ENCODE assay signal across 11 mouse cellular contexts in genomic region chr5:121871515-121872030, GRCm38 (mm10). TPM values are rescaled to one million over a fixed set of nuclear protein-coding genes. Genes with fewer than 3 reads are reported as not detected.
A peak's percentile ranks its signal among the peaks of the same experiment; 100 is the strongest.
DNase-seq lines count a peak whose midpoint lies in the region; ATAC-seq and TF ChIP-seq lines count a peak whose summit lies in the region.
"Had no signal": no experiment of that assay in that cellular context is flagged by ENCODE, and none has a peak within 500 bp of the region (broad histone marks: within the 10 kb centered on the region; RNA-seq: fewer than 3 reads in every experiment).

No protein-coding gene starts in this region.

- TF ChIP-seq POLR2A in kidney, adult 2 months (IDR thresholded peaks at IDR 0.05; ENCODE audit: low read depth, low read length) = no peak

- no peak overlapping the region for H3K4me2 ChIP-seq in kidney, embryonic 15.5 days
- no peak overlapping the region for H3K4me2 ChIP-seq in lung, postnatal 0 days (replicated peaks; ENCODE audit: low read depth, low read length)
- H3K4me2 ChIP-seq in stomach, postnatal 0 days (replicated peaks; ENCODE audit: low read depth) = no peak overlapping the region
- H3K4me2 ChIP-seq in hindbrain, embryonic 11.5 days (replicated peaks; ENCODE audit: low read depth, low read length) = no peak overlapping the region
- H3K4me2 ChIP-seq: midbrain, embryonic 13.5 days; neural tube, embryonic 12.5 days had no signal

- no peak overlapping the region for H3K4me3 ChIP-seq in kidney, adult 2 months (ENCODE audit: insufficient read depth, low read depth, low read length)
- no peak overlapping the region for H3K4me3 ChIP-seq in kidney, embryonic 15.5 days (replicated peaks)
- H3K4me3 ChIP-seq in lung, postnatal 0 days (ENCODE audit: low read depth, low read length) = no peak overlapping the region
- H3K4me3 ChIP-seq in stomach, postnatal 0 days (ENCODE audit: low read depth, low read length) = no peak overlapping the region
- H3K4me3 ChIP-seq in hindbrain, embryonic 11.5 days (ENCODE audit: low read depth, low read length) = no peak overlapping the region
- H3K4me3 ChIP-seq: midbrain, embryonic 13.5 days; neural tube, embryonic 12.5 days had no signal

- intact Hi-C loops in gastrocnemius, postnatal 14 days (cut with DNase I; ENCODE audit: low total_unique reads) = loop anchor here (5.0 to 10.0 kb wide), 2 partner anchors 183 to 216 kb away; partner anchors contain the start of gene Cux2

- no peaks in the 10 kb centered on the region for H3K36me3 ChIP-seq in kidney, adult 2 months (ENCODE audit: control insufficient read depth, insufficient read depth, low read length)
- H3K36me3 ChIP-seq in kidney, embryonic 15.5 days = peaks cover 17% of the 10 kb centered on the region
- no peaks in the 10 kb centered on the region for H3K36me3 ChIP-seq in lung, postnatal 0 days (ENCODE audit: insufficient read depth, low read length)
- no peaks in the 10 kb centered on the region for H3K36me3 ChIP-seq in stomach, postnatal 0 days (ENCODE audit: control insufficient read depth, insufficient read depth, low read length)
- no peaks in the 10 kb centered on the region for H3K36me3 ChIP-seq in hindbrain, embryonic 11.5 days (ENCODE audit: control insufficient read depth, insufficient read depth, low read length)

- TF ChIP-seq CTCF in kidney, adult 2 months (conservative IDR thresholded peaks at IDR 0.05; ENCODE audit: insufficient read depth, insufficient read length, low read depth, low read length) = no peak
- no peak for TF ChIP-seq CTCF in lung, postnatal 0 days (IDR thresholded peaks at IDR 0.05)
- TF ChIP-seq CTCF in stomach, postnatal 0 days (IDR thresholded peaks at IDR 0.05; ENCODE audit: low read depth) = no peak

- H3K27ac ChIP-seq in kidney, adult 2 months (ENCODE audit: insufficient read depth, low read depth, low read length) = no peak overlapping the region
- H3K27ac ChIP-seq in kidney, embryonic 15.5 days = no peak overlapping the region
- no peak overlapping the region; the same call in 1 of the 2 replicates for H3K27ac ChIP-seq in lung, postnatal 0 days (ENCODE audit: low read length)
- no peak overlapping the region for H3K27ac ChIP-seq in stomach, postnatal 0 days (replicated peaks)
- no peak overlapping the region for H3K27ac ChIP-seq in hindbrain, embryonic 11.5 days (ENCODE audit: low read depth, low read length)
- H3K27ac ChIP-seq: liver, embryonic 14.5 days; midbrain, embryonic 13.5 days; neural tube, embryonic 12.5 days had no signal

- no peaks in the 10 kb centered on the region for H3K27me3 ChIP-seq in kidney, adult 2 months (replicated peaks; ENCODE audit: control insufficient read depth, insufficient read depth, low read length)
- H3K27me3 ChIP-seq in kidney, embryonic 15.5 days = no peaks in the 10 kb centered on the region
- no peaks in the 10 kb centered on the region for H3K27me3 ChIP-seq in lung, postnatal 0 days (replicated peaks; ENCODE audit: insufficient read depth, low read length)
- no peaks in the 10 kb centered on the region for H3K27me3 ChIP-seq in stomach, postnatal 0 days (ENCODE audit: control insufficient read depth, insufficient read depth, low read length)
- H3K27me3 ChIP-seq in hindbrain, embryonic 11.5 days (ENCODE audit: control insufficient read depth, insufficient read depth, low read length) = no peaks in the 10 kb centered on the region
- H3K27me3 ChIP-seq: midbrain, embryonic 13.5 days; neural tube, embryonic 12.5 days had no signal

- TF ChIP-seq EP300 in lung, postnatal 0 days (IDR thresholded peaks at IDR 0.05) = no peak
- TF ChIP-seq EP300 in stomach, postnatal 0 days (optimal IDR thresholded peaks at IDR 0.05) = no peak

- ATAC-seq in kidney, embryonic 15.5 days (replicated peaks; ENCODE audit: low FRiP score) = no peak
- ATAC-seq in lung, postnatal 0 days = peak; percentile 63
- no peak for ATAC-seq in stomach, postnatal 0 days (ENCODE audit: low FRiP score, low TSS enrichment)
- no peak for ATAC-seq in hindbrain, embryonic 11.5 days (ENCODE audit: low FRiP score)
- ATAC-seq: activated CD4-positive, CD25-positive, alpha-beta regulatory T cell, adult 4 months had no signal

- H3K9ac ChIP-seq in kidney, embryonic 15.5 days = no peak overlapping the region
- H3K9ac ChIP-seq in lung, postnatal 0 days (replicated peaks; ENCODE audit: low read depth) = no peak overlapping the region
- H3K9ac ChIP-seq in stomach, postnatal 0 days (ENCODE audit: low read length) = no peak overlapping the region
- no peak overlapping the region for H3K9ac ChIP-seq in hindbrain, embryonic 11.5 days (ENCODE audit: low read depth, low read length)
- H3K9ac ChIP-seq: liver, embryonic 14.5 days; midbrain, embryonic 13.5 days; neural tube, embryonic 12.5 days had no signal

- WGBS in kidney, adult 2 months = 85% methylated on average over 13 of the region's 13 CpGs
- WGBS in kidney, embryonic 15.5 days = 85% methylated on average over 13 of the region's 13 CpGs
- WGBS in lung, postnatal 0 days = 72% methylated on average over 13 of the region's 13 CpGs
- 73% methylated on average over 13 of the region's 13 CpGs for WGBS in stomach, postnatal 0 days
- 85% methylated on average over 9 of the region's 13 CpGs for WGBS in hindbrain, embryonic 11.5 days

- no peaks in the 10 kb centered on the region for H3K4me1 ChIP-seq in kidney, adult 2 months (ENCODE audit: control insufficient read depth, insufficient read depth, low read length)
- no peaks in the 10 kb centered on the region for H3K4me1 ChIP-seq in kidney, embryonic 15.5 days
- no peaks in the 10 kb centered on the region for H3K4me1 ChIP-seq in lung, postnatal 0 days (ENCODE audit: insufficient read depth, low read depth, low read length)
- H3K4me1 ChIP-seq in stomach, postnatal 0 days (replicated peaks; ENCODE audit: control insufficient read depth, insufficient read depth) = no peaks in the 10 kb centered on the region
- H3K4me1 ChIP-seq in hindbrain, embryonic 11.5 days (replicated peaks; ENCODE audit: control insufficient read depth, insufficient read depth, low read length) = no peaks in the 10 kb centered on the region
- H3K4me1 ChIP-seq: midbrain, embryonic 13.5 days; neural tube, embryonic 12.5 days had no signal

- H3K9me3 ChIP-seq in kidney, embryonic 15.5 days (replicated peaks) = no peaks in the 10 kb centered on the region
- H3K9me3 ChIP-seq in lung, postnatal 0 days (ENCODE audit: low read length) = no peaks in the 10 kb centered on the region
- H3K9me3 ChIP-seq in stomach, postnatal 0 days (ENCODE audit: control insufficient read depth, low read length) = no peaks in the 10 kb centered on the region
- no peaks in the 10 kb centered on the region for H3K9me3 ChIP-seq in hindbrain, embryonic 11.5 days (ENCODE audit: control insufficient read depth, low read length)
- H3K9me3 ChIP-seq: midbrain, embryonic 13.5 days; neural tube, embryonic 12.5 days had no signal

- DNase-seq in kidney, adult 2 months = peak; percentile 25
- DNase-seq in R1 (ENCODE audit: low read depth, low spot score) = peak; percentile 79
- DNase-seq in lung, postnatal 0 days (ENCODE audit: low spot score) = peak; percentile 50
- DNase-seq in stomach, postnatal 0 days (ENCODE audit: low spot score) = peak; percentile 39
- DNase-seq in hindbrain, embryonic 11.5 days (ENCODE audit: low spot score) = no peak
- no peak for DNase-seq in gastrocnemius, postnatal 14 days

RNA-seq across cellular contexts. Expression of gene Pheta1, which starts 22.8 kb away (rescaled TPM):
- 19.1 and 23.4 TPM in 2 replicates for polyA plus RNA-seq in kidney, adult 2 months (2012; rRNA removed)
- 27.7 and 29.0 TPM in 2 replicates for polyA plus RNA-seq in kidney, embryonic 15.5 days (2015; fragmentation: Nextera tagmentation; extraction: Ambion mirVana)
- 22.7 and 23.4 TPM in 2 replicates for polyA plus RNA-seq in lung, postnatal 0 days (2015; fragmentation: Nextera tagmentation; extraction: Ambion mirVana)
- polyA plus RNA-seq in stomach, postnatal 0 days (2015; fragmentation: Nextera tagmentation; extraction: Ambion mirVana) = 24.3 and 26.7 TPM in 2 replicates
- polyA plus RNA-seq in hindbrain, embryonic 11.5 days (2014; fragmentation: Nextera tagmentation; extraction: Ambion mirVana) = 27.0 and 29.3 TPM in 2 replicates
- 1 to 10 TPM; 5.5 to 6.2 TPM for total RNA-seq in gastrocnemius, postnatal 14 days (2021)

RNA-seq across cellular contexts. Expression of gene Sh2b3, which starts 34.1 kb away (rescaled TPM):
- 19.7 and 20.8 TPM in 2 replicates for polyA plus RNA-seq in kidney, adult 2 months (2012; rRNA removed)
- 18.6 and 19.4 TPM in 2 replicates for polyA plus RNA-seq in kidney, embryonic 15.5 days (2015; fragmentation: Nextera tagmentation; extraction: Ambion mirVana)
- 24.4 and 26.2 TPM in 2 replicates for polyA plus RNA-seq in lung, postnatal 0 days (2015; fragmentation: Nextera tagmentation; extraction: Ambion mirVana)
- polyA plus RNA-seq in stomach, postnatal 0 days (2015; fragmentation: Nextera tagmentation; extraction: Ambion mirVana) = 7.9 and 8.6 TPM in 2 replicates
- 8.4 and 9.6 TPM in 2 replicates for polyA plus RNA-seq in hindbrain, embryonic 11.5 days (2014; fragmentation: Nextera tagmentation; extraction: Ambion mirVana)
- total RNA-seq in gastrocnemius, postnatal 14 days (2021) = 10 to 100 TPM; 17.6 to 21.2 TPM

Comparison
In these comparisons a context has a peak if more than half of its experiments do, and no peak if none do; other contexts are left out.
1. DNase-seq: peak in kidney, adult 2 months (single experiment), R1 (single experiment), lung, postnatal 0 days (single experiment) and stomach, postnatal 0 days (single experiment); none in hindbrain, embryonic 11.5 days (single experiment) and gastrocnemius, postnatal 14 days (single experiment).